27 mouse cellular contexts compared by ENCODE assay signal in the genomic region with DNA sequence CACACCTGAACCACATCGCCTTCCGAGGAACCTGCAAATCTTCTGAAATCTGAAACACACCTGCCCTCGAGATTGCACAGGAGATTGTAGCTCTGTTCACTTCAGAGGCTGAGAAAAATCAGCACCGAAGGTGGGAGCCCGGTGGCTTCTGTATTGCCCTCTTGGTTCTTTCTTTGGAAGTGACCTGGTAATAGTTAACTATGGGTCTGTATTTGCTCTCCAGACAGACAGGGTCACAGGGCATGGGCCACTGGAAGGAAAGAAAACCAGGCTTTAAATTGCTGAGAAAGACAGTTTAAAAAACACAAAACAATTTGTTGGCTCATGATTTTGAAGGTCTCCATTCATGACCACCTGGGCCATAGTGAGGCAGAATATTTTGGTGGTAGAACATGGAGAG. TPM values are rescaled to one million over a fixed set of nuclear protein-coding genes. Genes with fewer than 3 reads are reported as not detected.
DNase-seq lines count a peak whose midpoint lies in the region; ATAC-seq and TF ChIP-seq lines count a peak whose summit lies in the region.
"Had no signal": no experiment of that assay in that cellular context is flagged by ENCODE, and none has a peak within 500 bp of the region (broad histone marks: within the 10 kb centered on the region; RNA-seq: fewer than 3 reads in every experiment).

No protein-coding gene starts in this region.

- no peak for TF ChIP-seq CTCF in kidney, adult 2 months (conservative IDR thresholded peaks at IDR 0.05; ENCODE audit: insufficient read depth, insufficient read length, low read depth, low read length)
- no peak for TF ChIP-seq CTCF in layer of hippocampus, adult 2 months (conservative IDR thresholded peaks at IDR 0.05)

- no peaks in the 10 kb centered on the region for H3K9me3 ChIP-seq in kidney, embryonic 15.5 days (replicated peaks)
- no peaks in the 10 kb centered on the region for H3K9me3 ChIP-seq in liver, embryonic 15.5 days (replicated peaks)
- H3K9me3 ChIP-seq in forebrain, embryonic 11.5 days (ENCODE audit: control insufficient read depth, low read length) = no peaks in the 10 kb centered on the region
- H3K9me3 ChIP-seq: embryonic facial prominence, embryonic 12.5 days; forebrain, embryonic 12.5 days had no signal

- H3K4me1 ChIP-seq in kidney, adult 2 months (ENCODE audit: control insufficient read depth, insufficient read depth, low read length) = peaks cover 4% of the 10 kb centered on the region; the same call in 1 of the 2 replicates
- H3K4me1 ChIP-seq in kidney, embryonic 15.5 days = no peaks in the 10 kb centered on the region
- peaks cover 4% of the 10 kb centered on the region; the same call in 1 of the 2 replicates for H3K4me1 ChIP-seq in liver, embryonic 15.5 days (replicated peaks)
- no peaks in the 10 kb centered on the region for H3K4me1 ChIP-seq in forebrain, embryonic 11.5 days (replicated peaks; ENCODE audit: control insufficient read depth, insufficient read depth, low read length)
- H3K4me1 ChIP-seq: embryonic facial prominence, embryonic 12.5 days; forebrain, embryonic 12.5 days; heart, embryonic 12.5 days; hindbrain, embryonic 10.5 days had no signal

- no peak overlapping the region for H3K4me2 ChIP-seq in kidney, embryonic 15.5 days
- H3K4me2 ChIP-seq in liver, embryonic 15.5 days = peak overlapping the region; percentile 30; the same call in 1 of the 2 replicates
- no peak overlapping the region for H3K4me2 ChIP-seq in forebrain, embryonic 11.5 days (ENCODE audit: low read depth, low read length, severe bottlenecking)
- H3K4me2 ChIP-seq: embryonic facial prominence, embryonic 12.5 days; forebrain, embryonic 12.5 days; heart, embryonic 12.5 days had no signal

- WGBS in kidney, adult 2 months = 50% methylated on average over 5 of the region's 5 CpGs
- WGBS in kidney, embryonic 15.5 days = 72% methylated on average over 5 of the region's 5 CpGs
- WGBS in liver, embryonic 15.5 days (ENCODE audit: insufficient replicate concordance) = 63% methylated on average over 5 of the region's 5 CpGs
- 92% methylated on average over 5 of the region's 5 CpGs for WGBS in forebrain, embryonic 11.5 days

- H3K9ac ChIP-seq in kidney, embryonic 15.5 days = no peak overlapping the region
- H3K9ac ChIP-seq in liver, embryonic 15.5 days = no peak overlapping the region
- H3K9ac ChIP-seq in forebrain, embryonic 11.5 days (ENCODE audit: low read length) = no peak overlapping the region
- H3K9ac ChIP-seq: embryonic facial prominence, embryonic 12.5 days; forebrain, embryonic 12.5 days; heart, embryonic 12.5 days had no signal

- no peak overlapping the region for H3K27ac ChIP-seq in kidney, adult 2 months (ENCODE audit: insufficient read depth, low read depth, low read length)
- H3K27ac ChIP-seq in kidney, embryonic 15.5 days = no peak overlapping the region
- 0 out of 2 replicates have a peak overlapping the region, but pooled peaks have one; percentile 48 for H3K27ac ChIP-seq in layer of hippocampus, adult 2 months
- peak overlapping the region; percentile 42 for H3K27ac ChIP-seq in liver, embryonic 15.5 days (replicated peaks)
- H3K27ac ChIP-seq in forebrain, embryonic 11.5 days (ENCODE audit: low read depth, low read length) = no peak overlapping the region
- H3K27ac ChIP-seq: embryonic facial prominence, embryonic 12.5 days; forebrain, embryonic 12.5 days; hindbrain, embryonic 10.5 days had no signal

- H3K36me3 ChIP-seq in kidney, adult 2 months (ENCODE audit: control insufficient read depth, insufficient read depth, low read length) = no peaks in the 10 kb centered on the region
- H3K36me3 ChIP-seq in kidney, embryonic 15.5 days = no peaks in the 10 kb centered on the region
- H3K36me3 ChIP-seq in liver, embryonic 15.5 days (replicated peaks) = no peaks in the 10 kb centered on the region
- H3K36me3 ChIP-seq in forebrain, embryonic 11.5 days (ENCODE audit: control insufficient read depth, insufficient read depth, low read length) = no peaks in the 10 kb centered on the region
- H3K36me3 ChIP-seq: embryonic facial prominence, embryonic 12.5 days; forebrain, embryonic 12.5 days; heart, embryonic 12.5 days; hindbrain, embryonic 10.5 days had no signal

- DNase-seq in kidney, adult 2 months = peak; percentile 42
- no peak for DNase-seq in layer of hippocampus, adult 2 months (ENCODE audit: low spot score in 2 of 2)
- no peak for DNase-seq in layer of hippocampus, adult 9-11 months
- no peak for DNase-seq in forebrain, embryonic 11.5 days (ENCODE audit: low spot score)
- DNase-seq in gastrocnemius, adult 8-10 months (ENCODE audit: low spot score in 2 of 2) = no peak
- DNase-seq: adrenal gland, postnatal 10 days; cerebellum, adult 11 months; cerebellum, adult 8-10 months; cerebellum, postnatal 25 days; gastrocnemius, postnatal 14 days had no signal

- H3K27me3 ChIP-seq in kidney, adult 2 months (replicated peaks; ENCODE audit: control insufficient read depth, insufficient read depth, low read length) = no peaks in the 10 kb centered on the region
- no peaks in the 10 kb centered on the region for H3K27me3 ChIP-seq in kidney, embryonic 15.5 days
- H3K27me3 ChIP-seq in liver, embryonic 15.5 days = no peaks in the 10 kb centered on the region
- no peaks in the 10 kb centered on the region for H3K27me3 ChIP-seq in forebrain, embryonic 11.5 days (ENCODE audit: control insufficient read depth, insufficient read depth, low read length)
- H3K27me3 ChIP-seq: embryonic facial prominence, embryonic 12.5 days; forebrain, embryonic 12.5 days; heart, embryonic 12.5 days had no signal

- ATAC-seq in kidney, embryonic 15.5 days (replicated peaks; ENCODE audit: low FRiP score) = no peak
- peak; percentile 70 for ATAC-seq in liver, embryonic 15.5 days (ENCODE audit: insufficient read depth)
- no peak for ATAC-seq in forebrain, embryonic 11.5 days (replicated peaks; ENCODE audit: low FRiP score)

- no peak overlapping the region for H3K4me3 ChIP-seq in kidney, adult 2 months (ENCODE audit: insufficient read depth, low read depth, low read length)
- H3K4me3 ChIP-seq in kidney, embryonic 15.5 days (replicated peaks) = no peak overlapping the region
- H3K4me3 ChIP-seq in layer of hippocampus, adult 2 months = no peak overlapping the region
- H3K4me3 ChIP-seq in liver, embryonic 15.5 days (replicated peaks) = peak overlapping the region; percentile 27
- no peak overlapping the region for H3K4me3 ChIP-seq in forebrain, embryonic 11.5 days (ENCODE audit: low read depth, low read length)
- H3K4me3 ChIP-seq: embryonic facial prominence, embryonic 12.5 days; forebrain, embryonic 12.5 days; heart, embryonic 12.5 days; hindbrain, embryonic 10.5 days had no signal

- TF ChIP-seq POLR2A in kidney, adult 2 months (IDR thresholded peaks at IDR 0.05; ENCODE audit: low read depth, low read length) = no peak

RNA-seq across cellular contexts. Expression of a gene that starts 14.9 kb away (rescaled TPM):
- 1.5 and 1.7 TPM in 2 replicates for polyA plus RNA-seq in kidney, adult 2 months (2012; rRNA removed)
- polyA plus RNA-seq in kidney, embryonic 15.5 days (2015; fragmentation: Nextera tagmentation; extraction: Ambion mirVana) = 0.57 and 0.58 TPM in 2 replicates
- 10 to 100 TPM; 37.1 to 45.2 TPM for total RNA-seq in layer of hippocampus, adult 2 months (2021)
- 0.09 and 0.25 TPM in 2 replicates for polyA plus RNA-seq in liver, embryonic 15.5 days (2015; fragmentation: Nextera tagmentation; extraction: Ambion mirVana)
- polyA plus RNA-seq in forebrain, embryonic 11.5 days (2014; fragmentation: Nextera tagmentation; extraction: Ambion mirVana) = 0.27 and 0.92 TPM in 2 replicates
- total RNA-seq in gastrocnemius, adult 8-10 months (2022) = not detected
- total RNA-seq: gastrocnemius, postnatal 14 days; heart, adult 8-10 months; MEL had no signal
- polyA plus RNA-seq: C2C12; gonadal fat pad, adult 2 months; heart, embryonic 12.5 days; heart, embryonic 16.5 days; hindbrain, embryonic 10.5 days had no signal

RNA-seq across cellular contexts. Expression of a gene that starts 44.0 kb away (rescaled TPM):
- polyA plus RNA-seq in kidney, adult 2 months (2012; rRNA removed) = not detected in 2 replicates
- polyA plus RNA-seq in kidney, embryonic 15.5 days (2015; fragmentation: Nextera tagmentation; extraction: Ambion mirVana) = not detected in 2 replicates
- not detected for total RNA-seq in layer of hippocampus, adult 2 months (2021)
- not detected in 2 replicates for polyA plus RNA-seq in liver, embryonic 15.5 days (2015; fragmentation: Nextera tagmentation; extraction: Ambion mirVana)
- not detected in 2 replicates for polyA plus RNA-seq in forebrain, embryonic 11.5 days (2014; fragmentation: Nextera tagmentation; extraction: Ambion mirVana)
- not detected for total RNA-seq in gastrocnemius, adult 8-10 months (2022)
- total RNA-seq: adrenal gland, postnatal 10 days; adrenal gland, postnatal 4 days; gastrocnemius, postnatal 14 days; heart, adult 8-10 months; heart, postnatal 25 days; MEL had no signal
- polyA plus RNA-seq: brain, embryonic 14.5 days; C2C12; cortical plate, adult 2 months; embryonic facial prominence, embryonic 12.5 days; forebrain, embryonic 12.5 days; forebrain, embryonic 16.5 days; frontal cortex, adult 2 months; gonadal fat pad, adult 2 months; heart, embryonic 12.5 days; heart, embryonic 16.5 days; hindbrain, embryonic 10.5 days had no signal

Comparison
In these comparisons a context has a peak if more than half of its experiments do, and no peak if none do; other contexts are left out.
1. H3K27ac ChIP-seq: peak in layer of hippocampus, adult 2 months (single experiment) and liver, embryonic 15.5 days (single experiment); none in kidney, adult 2 months (single experiment), kidney, embryonic 15.5 days (single experiment) and forebrain, embryonic 11.5 days (single experiment).